Comparison of ENCODE assay signal across 9 mouse cellular contexts in the genomic region with DNA sequence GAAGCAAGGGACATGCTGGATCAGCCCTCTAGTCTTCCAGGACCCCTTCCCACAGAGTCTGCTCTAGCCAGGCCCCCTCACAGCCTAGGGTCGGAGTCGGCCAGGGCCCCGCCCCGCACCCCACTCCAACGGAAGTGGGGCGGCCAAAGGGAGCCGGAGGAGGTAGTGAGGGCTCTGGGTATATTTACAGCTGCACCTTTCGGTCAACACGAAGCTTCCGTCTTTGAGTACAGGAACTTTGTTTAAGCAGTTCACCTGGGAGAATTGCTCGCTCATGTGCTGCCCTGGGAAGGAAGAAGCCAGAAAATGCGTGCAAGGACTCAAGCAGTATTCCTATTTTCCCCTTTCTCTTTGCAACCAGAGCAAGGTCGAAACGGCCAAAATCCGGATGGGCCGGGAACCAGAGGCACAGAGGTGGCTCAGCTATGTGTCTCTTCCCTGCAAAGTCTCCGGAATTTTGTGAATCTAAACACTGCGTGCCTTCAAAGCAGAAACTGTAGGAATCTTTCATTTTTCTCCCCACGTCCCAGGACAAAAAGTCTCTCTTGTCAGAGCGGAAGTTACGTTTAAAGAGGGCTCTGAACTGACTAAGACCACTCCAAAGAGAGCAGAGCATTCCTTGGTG. TPM values are rescaled to one million over a fixed set of nuclear protein-coding genes. Genes with fewer than 3 reads are reported as not detected.
DNase-seq lines count a peak whose midpoint lies in the region; ATAC-seq and TF ChIP-seq lines count a peak whose summit lies in the region.
"Had no signal": no experiment of that assay in that cellular context is flagged by ENCODE, and none has a peak within 500 bp of the region (broad histone marks: within the 10 kb centered on the region; RNA-seq: fewer than 3 reads in every experiment).

No protein-coding gene starts in this region.

- H3K27me3 ChIP-seq in forebrain, embryonic 11.5 days (ENCODE audit: control insufficient read depth, insufficient read depth, low read length): peaks cover 14% of the 10 kb centered on the region; the same call in 1 of the 2 replicates
- no peaks in the 10 kb centered on the region for H3K27me3 ChIP-seq in liver, postnatal 0 days (ENCODE audit: insufficient read depth, low read length)

- peaks cover 4% of the 10 kb centered on the region for H3K4me1 ChIP-seq in forebrain, embryonic 11.5 days (replicated peaks; ENCODE audit: control insufficient read depth, insufficient read depth, low read length)
- H3K4me1 ChIP-seq in liver, postnatal 0 days (ENCODE audit: insufficient read depth): peaks cover 53% of the 10 kb centered on the region
- H3K4me1 ChIP-seq in olfactory bulb, adult 2 months (ENCODE audit: control insufficient read depth, insufficient read depth, low read length): peaks cover 19% of the 10 kb centered on the region

- peak overlapping the region; percentile 57 for H3K4me2 ChIP-seq in forebrain, embryonic 11.5 days (ENCODE audit: low read depth, low read length, severe bottlenecking)
- H3K4me2 ChIP-seq in liver, postnatal 0 days (ENCODE audit: low read depth, low read length): peak overlapping the region; percentile 89

- WGBS in forebrain, embryonic 11.5 days: 17% methylated on average over 21 of the region's 21 CpGs
- WGBS in liver, postnatal 0 days (ENCODE audit: insufficient replicate concordance): 7% methylated on average over 21 of the region's 21 CpGs
- 31% methylated on average over 21 of the region's 21 CpGs for WGBS in olfactory bulb, adult 2 months

- no peak for TF ChIP-seq POLR2A in olfactory bulb, adult 2 months (IDR thresholded peaks at IDR 0.05; ENCODE audit: insufficient read depth, low read depth, low read length)

- no peak overlapping the region for H3K27ac ChIP-seq in forebrain, embryonic 11.5 days (ENCODE audit: low read depth, low read length)
- peak overlapping the region; percentile 95 for H3K27ac ChIP-seq in liver, postnatal 0 days (ENCODE audit: low read depth)
- H3K27ac ChIP-seq in olfactory bulb, adult 2 months (ENCODE audit: insufficient read depth, low read depth, low read length): no peak overlapping the region

- DNase-seq in gastrocnemius, postnatal 10 days: peak; percentile 36
- no peak for DNase-seq in gastrocnemius, adult 18-20 months (ENCODE audit: low spot score)
- DNase-seq in forebrain, embryonic 11.5 days (ENCODE audit: low spot score): no peak
- DNase-seq in induced T-regulatory cell, adult 2 months (ENCODE audit: low read depth): peak; percentile 59
- DNase-seq in liver, postnatal 0 days: peak; percentile 45
- DNase-seq in right cerebral cortex, postnatal 36 days (ENCODE audit: low spot score in 2 of 2): no peak
- no peak for DNase-seq in frontal cortex, postnatal 36 days (ENCODE audit: low spot score in 2 of 2)

- H3K4me3 ChIP-seq in forebrain, embryonic 11.5 days (ENCODE audit: low read depth, low read length): peak overlapping the region; percentile 31
- peak overlapping the region; percentile 58 for H3K4me3 ChIP-seq in liver, postnatal 0 days (ENCODE audit: low read depth, low read length)
- peak overlapping the region; percentile 41; the same call in 1 of the 2 replicates for H3K4me3 ChIP-seq in olfactory bulb, adult 2 months (ENCODE audit: insufficient read depth, low read depth, low read length)

- TF ChIP-seq CTCF in liver, postnatal 0 days (IDR thresholded peaks at IDR 0.05; ENCODE audit: low read depth): no peak
- TF ChIP-seq CTCF in olfactory bulb, adult 2 months (IDR thresholded peaks at IDR 0.05; ENCODE audit: insufficient read depth, low read depth, low read length): no peak

- H3K9ac ChIP-seq in forebrain, embryonic 11.5 days (ENCODE audit: low read length): peak overlapping the region; percentile 48
- peak overlapping the region; percentile 74 for H3K9ac ChIP-seq in liver, postnatal 0 days (replicated peaks)

- H3K36me3 ChIP-seq in forebrain, embryonic 11.5 days (ENCODE audit: control insufficient read depth, insufficient read depth, low read length): no peaks in the 10 kb centered on the region
- H3K36me3 ChIP-seq in liver, postnatal 0 days (replicated peaks; ENCODE audit: insufficient read depth, low read length): no peaks in the 10 kb centered on the region

- ATAC-seq in forebrain, embryonic 11.5 days (replicated peaks; ENCODE audit: low FRiP score): no peak
- ATAC-seq in liver, postnatal 0 days: no peak

- TF ChIP-seq EP300 in liver, postnatal 0 days (IDR thresholded peaks at IDR 0.05; ENCODE audit: low read depth): no peak

- no peaks in the 10 kb centered on the region for H3K9me3 ChIP-seq in forebrain, embryonic 11.5 days (ENCODE audit: control insufficient read depth, low read length)
- no peaks in the 10 kb centered on the region for H3K9me3 ChIP-seq in liver, postnatal 0 days (ENCODE audit: low read length)

RNA-seq across cellular contexts. Expression of a gene that starts 3.7 kb away (rescaled TPM):
- 1 to 10 TPM; 7.1 to 8.4 TPM for total RNA-seq in gastrocnemius, postnatal 10 days (2021)
- 1 to 10 TPM; 2.6 to 3.4 TPM for total RNA-seq in gastrocnemius, adult 18-20 months (2021)
- 6.9 and 8.8 TPM in 2 replicates for polyA plus RNA-seq in forebrain, embryonic 11.5 days (2014; fragmentation: Nextera tagmentation; extraction: Ambion mirVana)
- 148 and 175 TPM in 2 replicates for polyA plus RNA-seq in liver, postnatal 0 days (2015; fragmentation: Nextera tagmentation; extraction: Ambion mirVana)
- not detected in 2 replicates for polyA plus RNA-seq in olfactory bulb, adult 2 months (2012; ENCODE audit: insufficient read depth, insufficient read length, low replicate concordance, missing spikeins)

RNA-seq across cellular contexts. Expression of a gene that starts 11.2 kb away (rescaled TPM):
- not detected for total RNA-seq in gastrocnemius, postnatal 10 days (2021)
- total RNA-seq in gastrocnemius, adult 18-20 months (2021): not detected
- polyA plus RNA-seq in forebrain, embryonic 11.5 days (2014; fragmentation: Nextera tagmentation; extraction: Ambion mirVana): not detected in 2 replicates
- polyA plus RNA-seq in liver, postnatal 0 days (2015; fragmentation: Nextera tagmentation; extraction: Ambion mirVana): not detected in 2 replicates
- polyA plus RNA-seq in olfactory bulb, adult 2 months (2012; ENCODE audit: insufficient read depth, insufficient read length, low replicate concordance, missing spikeins): not detected in 2 replicates
- total RNA-seq: heart, postnatal 10 days had no signal

RNA-seq across cellular contexts. Expression of a gene that starts 26.5 kb away (rescaled TPM):
- 100 to 1,000 TPM; 146 to 148 TPM for total RNA-seq in gastrocnemius, postnatal 10 days (2021)
- total RNA-seq in gastrocnemius, adult 18-20 months (2021): 100 to 1,000 TPM; 150 to 158 TPM
- 2,277 and 2,481 TPM in 2 replicates for polyA plus RNA-seq in forebrain, embryonic 11.5 days (2014; fragmentation: Nextera tagmentation; extraction: Ambion mirVana)
- 1,043 and 1,160 TPM in 2 replicates for polyA plus RNA-seq in liver, postnatal 0 days (2015; fragmentation: Nextera tagmentation; extraction: Ambion mirVana)
- polyA plus RNA-seq in olfactory bulb, adult 2 months (2012; ENCODE audit: insufficient read depth, insufficient read length, low replicate concordance, missing spikeins): not detected in 2 replicates

RNA-seq across cellular contexts. Expression of a gene that starts 35.2 kb away (rescaled TPM):
- total RNA-seq in gastrocnemius, postnatal 10 days (2021): 10 to 100 TPM; 12.0 to 12.5 TPM
- 1 to 10 TPM; 6.0 to 8.0 TPM for total RNA-seq in gastrocnemius, adult 18-20 months (2021)
- polyA plus RNA-seq in forebrain, embryonic 11.5 days (2014; fragmentation: Nextera tagmentation; extraction: Ambion mirVana): 4.6 and 5.2 TPM in 2 replicates
- 77.5 and 78.5 TPM in 2 replicates for polyA plus RNA-seq in liver, postnatal 0 days (2015; fragmentation: Nextera tagmentation; extraction: Ambion mirVana)
- polyA plus RNA-seq in olfactory bulb, adult 2 months (2012; ENCODE audit: insufficient read depth, insufficient read length, low replicate concordance, missing spikeins): not detected in 2 replicates

RNA-seq across cellular contexts. Expression of a gene that starts 52.4 kb away (rescaled TPM):
- 1 to 10 TPM; 6.0 to 6.3 TPM for total RNA-seq in gastrocnemius, postnatal 10 days (2021)
- 1 to 10 TPM; 1.8 to 2.5 TPM for total RNA-seq in gastrocnemius, adult 18-20 months (2021)
- polyA plus RNA-seq in forebrain, embryonic 11.5 days (2014; fragmentation: Nextera tagmentation; extraction: Ambion mirVana): 1.2 and 1.6 TPM in 2 replicates
- 32.6 and 39.3 TPM in 2 replicates for polyA plus RNA-seq in liver, postnatal 0 days (2015; fragmentation: Nextera tagmentation; extraction: Ambion mirVana)
- not detected in 2 replicates for polyA plus RNA-seq in olfactory bulb, adult 2 months (2012; ENCODE audit: insufficient read depth, insufficient read length, low replicate concordance, missing spikeins)

Comparison
In these comparisons a context has a peak if more than half of its experiments do, and no peak if none do; other contexts are left out.
1. DNase-seq: peak in gastrocnemius, postnatal 10 days (single experiment), induced T-regulatory cell, adult 2 months (single experiment) and liver, postnatal 0 days (single experiment); none in gastrocnemius, adult 18-20 months (single experiment), forebrain, embryonic 11.5 days (single experiment), right cerebral cortex, postnatal 36 days (0 of 2) and frontal cortex, postnatal 36 days (0 of 2).
2. RNA of a gene that starts 3.7 kb away (polyA plus RNA-seq): 148 to 175 TPM in liver, postnatal 0 days; 6.9 to 8.8 TPM in forebrain, embryonic 11.5 days and not detected in olfactory bulb, adult 2 months; every median in the first group is over 10 times any median in the second.
3. RNA of a gene that starts 26.5 kb away (polyA plus RNA-seq): 2,277 to 2,481 TPM in forebrain, embryonic 11.5 days and 1,043 to 1,160 TPM in liver, postnatal 0 days; not detected in olfactory bulb, adult 2 months; every median in the first group is over 1,000 times any median in the second.
4. Peak in every context shown above with its lines, with median percentiles within 50 percentile points of each other: H3K4me3 ChIP-seq.